Comparison of ENCODE assay signal across 7 mouse cellular contexts in genomic region chr13:55464027-55464884, GRCm38 (mm10). TPM values are rescaled to one million over a fixed set of nuclear protein-coding genes. Genes with fewer than 3 reads are reported as not detected.
A peak's percentile ranks its signal among the peaks of the same experiment; 100 is the strongest.
DNase-seq lines count a peak whose midpoint lies in the region.

TSS of gene Prr7 (plus strand) at chr13:55464267.

- DNase-seq in CD4-positive, CD25-positive, alpha-beta regulatory T cell, adult 2 months (ENCODE audit: low read depth, low spot score) = peak; percentile 80
- peak; percentile 86 for DNase-seq in Muller cell, postnatal 12 days (ENCODE audit: inconsistent ontology term)
- DNase-seq in embryo, embryonic 9.5 days (ENCODE audit: extremely low spot score) = peak; percentile 88
- DNase-seq in heart, postnatal 14 days = peak; percentile 60
- peak; percentile 54 to 70 for DNase-seq in left cerebral cortex, adult 9 months (ENCODE audit: low spot score in 2 of 2)
- peak; percentile 89 for DNase-seq in mesoderm, embryonic 11.5 days (ENCODE audit: low read depth, low spot score)
- peak; percentile 50 to 58 for DNase-seq in spleen, postnatal 10 days (ENCODE audit: low spot score in 2 of 2)

- intact Hi-C loops in heart, postnatal 14 days (cut with DNase I) = no loop called here

RNA-seq across cellular contexts. Expression of gene Prr7, which starts in this region (rescaled TPM):
- 1 to 10 TPM in 1 of 2 experiments, under 1 TPM in 1; 0.81 to 1.6 TPM for total RNA-seq in heart, postnatal 14 days (2021)

Comparison
In these comparisons a context has a peak if more than half of its experiments do, and no peak if none do; other contexts are left out.
1. Peak in every context shown above with its lines: DNase-seq.